Mouse (Mus musculus) erythroid progenitor cell, adult 5-6 weeks (primary cell): ENCODE measurements around the gene Olfr597. TPM values are rescaled to one million over a fixed set of nuclear protein-coding genes. Genes with fewer than 3 reads are reported as not detected.
"Not testable (repeated sequence)": the region's sequence is repeated elsewhere in the genome, so short reads cannot be mapped to it uniquely, and the experiment has no call there.

Source experiments
- ATAC-seq: replicated peaks from 2 replicates; pipeline ENCODE4 v1.8.0; 2016; ENCODE audit warnings: moderate number of reproducible peaks, mild to moderate bottlenecking, moderate TSS enrichment, inconsistent platforms; ENCODE audit not compliant: poor library complexity, low FRiP score, severe bottlenecking
- total RNA-seq, 2 experiments: library from RNA; stranded (forward) in 1 of 2; stranded (reverse) in 1 of 2; fragments of 150-400 nt in 1 of 2; fragments of 186-747, 209-891 nt in 1 of 2; gene quantifications; 2 replicates each; pipeline versions ENCODE4 v1.2.3 to v1.2.4; 2015 to 2017; ENCODE audit warnings: low replicate concordance in 2 of 2

The Olfr597 gene
- not detected in 2 replicates for total RNA-seq (2015; ENCODE audit: low replicate concordance)
- total RNA-seq (2017; ENCODE audit: low replicate concordance) = not detected in 2 replicates

DNA sequence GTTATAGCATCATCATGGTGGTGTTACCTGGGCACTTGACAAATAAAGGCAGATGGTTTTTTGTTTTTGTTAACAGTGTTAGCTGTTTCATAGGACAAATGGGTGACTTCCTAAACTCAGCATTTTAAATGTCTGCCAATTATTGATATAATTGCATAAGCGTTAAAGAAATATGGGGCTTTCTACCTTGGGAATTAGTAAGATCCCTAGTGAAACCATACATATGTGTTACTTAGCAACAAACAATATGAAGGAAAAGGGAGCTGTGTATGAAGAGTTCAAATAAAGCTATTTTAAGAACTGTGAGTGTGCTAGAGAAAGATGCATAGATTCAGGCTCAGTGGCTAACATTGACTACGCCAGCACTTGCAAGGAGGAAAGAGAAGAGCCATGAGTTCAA lies at the start of gene Olfr597:
TSS of gene Olfr597 (plus strand) at position 301 of the 400 bp plus-strand sequence.
- ATAC-seq = not testable (repeated sequence)

DNA sequence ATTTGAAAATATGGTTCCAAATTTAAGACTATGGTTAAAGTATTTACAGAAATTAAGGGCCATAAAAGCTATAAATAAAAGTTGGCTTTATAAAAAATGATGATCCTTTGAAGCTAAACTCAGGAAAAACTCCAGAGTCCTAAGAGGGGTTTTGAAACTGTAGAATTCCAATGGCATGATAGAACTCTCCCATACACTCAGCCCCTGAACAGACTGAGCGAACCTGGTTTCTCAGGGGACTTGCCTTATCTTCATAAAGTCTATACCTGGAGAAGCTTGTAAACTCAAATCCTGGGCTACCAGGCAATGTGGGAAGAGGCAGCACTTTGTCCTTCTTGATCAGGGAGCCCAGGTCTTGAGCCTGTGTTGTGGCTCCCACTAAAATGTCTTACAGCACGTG lies 10.8 kb upstream of the Olfr597 start, which contains the start of gene Olfr596:
TSS of gene Olfr596 (plus strand) at position 301 of the 400 bp plus-strand sequence.
- ATAC-seq = not testable (repeated sequence)

DNA sequence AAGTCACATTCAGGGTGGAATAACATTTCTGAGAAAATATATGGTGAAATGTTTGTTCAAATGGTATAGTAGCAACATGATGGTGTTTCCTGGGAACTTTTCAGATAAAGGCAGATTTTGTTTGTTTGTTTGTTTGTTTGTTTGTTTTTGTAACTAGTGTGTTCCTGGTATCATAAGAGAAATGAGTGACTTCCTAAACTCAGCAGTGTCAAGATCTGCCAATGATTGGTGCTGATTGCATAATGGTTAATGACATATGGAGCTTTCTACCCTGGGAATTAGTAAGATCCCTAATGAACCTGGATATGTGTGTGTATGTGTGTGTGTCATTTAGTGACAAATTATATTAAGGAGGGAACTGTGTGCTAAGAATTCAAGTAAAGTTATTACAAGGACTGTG lies 7.2 kb downstream of the Olfr597 start, which contains the start of gene Olfr598:
TSS of gene Olfr598 (plus strand) at position 301 of the 400 bp plus-strand sequence.
- no peak for ATAC-seq

DNA sequence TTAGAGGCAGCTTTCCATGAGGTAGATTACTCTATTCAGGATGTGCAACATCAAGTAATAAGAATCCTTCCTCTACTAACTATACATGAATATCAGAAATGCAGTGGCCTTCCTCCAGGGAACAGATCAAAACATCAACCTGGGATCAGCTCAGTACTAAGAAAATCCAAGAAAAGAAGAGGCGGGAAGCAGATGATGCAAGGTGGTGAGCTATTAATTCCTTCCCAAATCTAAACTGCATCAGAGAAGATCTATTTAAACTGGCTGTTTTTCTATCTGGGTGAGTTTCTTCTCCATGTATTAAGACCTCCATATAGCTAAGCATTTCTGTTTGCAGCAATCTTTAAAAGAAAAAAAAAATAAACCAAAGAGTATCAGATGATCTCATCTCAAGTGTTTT lies 19.5 kb downstream of the Olfr597 start, which contains the start of gene Olfr599:
TSS of gene Olfr599 (plus strand) at position 301 of the 400 bp plus-strand sequence.
- no peak for ATAC-seq

DNA sequence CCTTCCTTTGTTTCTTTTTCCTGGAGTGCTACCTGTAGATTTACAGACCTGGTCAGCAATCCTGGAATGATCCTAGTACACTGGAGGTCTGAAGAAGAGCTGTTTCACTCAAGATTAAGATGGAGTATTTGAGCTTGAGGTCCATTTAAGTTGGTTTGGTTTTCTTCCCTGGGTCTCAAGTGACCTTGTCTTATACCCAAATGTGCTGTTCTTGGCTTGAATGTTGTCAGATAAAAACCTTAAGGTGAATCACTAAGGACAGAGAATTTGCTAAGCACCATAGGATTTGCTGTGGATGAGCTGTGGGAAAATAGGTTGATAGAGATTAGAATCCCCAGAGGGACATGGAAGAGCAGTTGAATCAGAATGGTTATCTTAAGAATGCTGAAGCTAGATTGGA lies 33.5 kb downstream of the Olfr597 start, which contains the start of gene Olfr600:
TSS of gene Olfr600 (minus strand) at position 101 of the 400 bp plus-strand sequence.
- no peak for ATAC-seq

DNA sequence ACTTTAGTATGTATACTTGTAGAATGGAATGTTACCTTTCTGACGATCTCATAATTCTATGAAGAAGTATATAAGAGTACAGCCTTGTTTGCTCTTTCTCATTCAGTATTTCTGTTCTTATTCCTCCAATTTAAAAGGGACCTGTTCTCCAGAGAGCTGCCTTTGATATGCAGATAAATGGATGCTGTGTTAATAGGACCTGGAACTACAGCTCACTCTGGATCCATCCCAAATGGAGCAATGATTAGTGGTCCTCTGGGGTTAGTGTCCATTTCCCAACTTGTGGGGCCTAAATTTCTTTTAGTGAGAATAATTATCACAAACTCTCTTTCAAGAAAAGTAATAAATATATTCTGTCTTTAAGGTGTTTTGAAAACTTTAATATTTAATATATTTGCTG lies 46.4 kb downstream of the Olfr597 start, which contains the start of gene Olfr601:
TSS of gene Olfr601 (minus strand) at position 101 of the 400 bp plus-strand sequence.
- no peak for ATAC-seq

Other genes starting within 250 kb of the Olfr597 start
- gene Olfr584, start 234.4 kb upstream of the Olfr597 start, total RNA-seq (2015; ENCODE audit: low replicate concordance) = not detected in 2 replicates
- gene Olfr584, start 234.4 kb upstream of the Olfr597 start, total RNA-seq (2017; ENCODE audit: low replicate concordance) = not detected in 2 replicates
- not detected in 2 replicates for gene Olfr585, start 218.6 kb upstream of the Olfr597 start, total RNA-seq (2015; ENCODE audit: low replicate concordance)
- gene Olfr585, start 218.6 kb upstream of the Olfr597 start, total RNA-seq (2017; ENCODE audit: low replicate concordance) = not detected in 2 replicates
- not detected in 2 replicates for gene Olfr586, start 190.7 kb upstream of the Olfr597 start, total RNA-seq (2015; ENCODE audit: low replicate concordance)
- not detected in 2 replicates for gene Olfr586, start 190.7 kb upstream of the Olfr597 start, total RNA-seq (2017; ENCODE audit: low replicate concordance)
- not detected in 2 replicates for gene Olfr588-ps1, start 175.4 kb upstream of the Olfr597 start, total RNA-seq (2015; ENCODE audit: low replicate concordance)
- gene Olfr588-ps1, start 175.4 kb upstream of the Olfr597 start, total RNA-seq (2017; ENCODE audit: low replicate concordance) = 0.39 TPM in 1 of 2 replicates, not detected in the other
- gene Olfr589, start 160.0 kb upstream of the Olfr597 start, total RNA-seq (2015; ENCODE audit: low replicate concordance) = not detected in 2 replicates
- not detected in 2 replicates for gene Olfr589, start 160.0 kb upstream of the Olfr597 start, total RNA-seq (2017; ENCODE audit: low replicate concordance)
- not detected in 2 replicates for gene Olfr591, start 138.0 kb upstream of the Olfr597 start, total RNA-seq (2015; ENCODE audit: low replicate concordance)
- gene Olfr591, start 138.0 kb upstream of the Olfr597 start, total RNA-seq (2017; ENCODE audit: low replicate concordance) = not detected in 2 replicates
- gene Olfr592, start 131.5 kb upstream of the Olfr597 start, total RNA-seq (2015; ENCODE audit: low replicate concordance) = not detected in 2 replicates
- not detected in 2 replicates for gene Olfr592, start 131.5 kb upstream of the Olfr597 start, total RNA-seq (2017; ENCODE audit: low replicate concordance)
- gene Olfr593, start 104.5 kb upstream of the Olfr597 start, total RNA-seq (2015; ENCODE audit: low replicate concordance) = not detected in 2 replicates
- gene Olfr593, start 104.5 kb upstream of the Olfr597 start, total RNA-seq (2017; ENCODE audit: low replicate concordance) = not detected in 2 replicates
- gene Olfr594, start 99.3 kb upstream of the Olfr597 start, total RNA-seq (2015; ENCODE audit: low replicate concordance) = not detected in 2 replicates
- gene Olfr594, start 99.3 kb upstream of the Olfr597 start, total RNA-seq (2017; ENCODE audit: low replicate concordance) = not detected in 2 replicates
- not detected in 2 replicates for gene Usp17ld, start 63.8 kb upstream of the Olfr597 start, total RNA-seq (2015; ENCODE audit: low replicate concordance)
- 0.90 TPM in 1 of 2 replicates, not detected in the other for gene Usp17ld, start 63.8 kb upstream of the Olfr597 start, total RNA-seq (2017; ENCODE audit: low replicate concordance)
- not detected in 2 replicates for gene Olfr596, start 10.7 kb upstream of the Olfr597 start, total RNA-seq (2015; ENCODE audit: low replicate concordance)
- gene Olfr596, start 10.7 kb upstream of the Olfr597 start, total RNA-seq (2017; ENCODE audit: low replicate concordance) = not detected in 2 replicates
- not detected in 2 replicates for gene Olfr598, start 7.3 kb downstream of the Olfr597 start, total RNA-seq (2015; ENCODE audit: low replicate concordance)
- gene Olfr598, start 7.3 kb downstream of the Olfr597 start, total RNA-seq (2017; ENCODE audit: low replicate concordance) = 1.0 TPM in 1 of 2 replicates, not detected in the other
- not detected in 2 replicates for gene Olfr599, start 19.6 kb downstream of the Olfr597 start, total RNA-seq (2015; ENCODE audit: low replicate concordance)
- not detected in 2 replicates for gene Olfr599, start 19.6 kb downstream of the Olfr597 start, total RNA-seq (2017; ENCODE audit: low replicate concordance)
- not detected in 2 replicates for gene Olfr600, start 33.4 kb downstream of the Olfr597 start, total RNA-seq (2015; ENCODE audit: low replicate concordance)
- gene Olfr600, start 33.4 kb downstream of the Olfr597 start, total RNA-seq (2017; ENCODE audit: low replicate concordance) = not detected in 2 replicates
- gene Olfr601, start 46.3 kb downstream of the Olfr597 start, total RNA-seq (2015; ENCODE audit: low replicate concordance) = not detected in 2 replicates
- not detected in 2 replicates for gene Olfr601, start 46.3 kb downstream of the Olfr597 start, total RNA-seq (2017; ENCODE audit: low replicate concordance)
- gene Olfr603, start 69.9 kb downstream of the Olfr597 start, total RNA-seq (2015; ENCODE audit: low replicate concordance) = not detected in 2 replicates
- not detected in 2 replicates for gene Olfr603, start 69.9 kb downstream of the Olfr597 start, total RNA-seq (2017; ENCODE audit: low replicate concordance)
- gene Usp17lc, start 98.8 kb downstream of the Olfr597 start, total RNA-seq (2015; ENCODE audit: low replicate concordance) = not detected in 2 replicates
- not detected in 2 replicates for gene Usp17lc, start 98.8 kb downstream of the Olfr597 start, total RNA-seq (2017; ENCODE audit: low replicate concordance)
- gene Olfr605, start 129.1 kb downstream of the Olfr597 start, total RNA-seq (2015; ENCODE audit: low replicate concordance) = not detected in 2 replicates
- not detected in 2 replicates for gene Olfr605, start 129.1 kb downstream of the Olfr597 start, total RNA-seq (2017; ENCODE audit: low replicate concordance)
- not detected in 2 replicates for gene Olfr606, start 132.7 kb downstream of the Olfr597 start, total RNA-seq (2015; ENCODE audit: low replicate concordance)
- gene Olfr606, start 132.7 kb downstream of the Olfr597 start, total RNA-seq (2017; ENCODE audit: low replicate concordance) = not detected in 2 replicates
- not detected in 2 replicates for gene Olfr607, start 147.8 kb downstream of the Olfr597 start, total RNA-seq (2015; ENCODE audit: low replicate concordance)
- gene Olfr607, start 147.8 kb downstream of the Olfr597 start, total RNA-seq (2017; ENCODE audit: low replicate concordance) = not detected in 2 replicates
- gene Olfr608, start 153.6 kb downstream of the Olfr597 start, total RNA-seq (2015; ENCODE audit: low replicate concordance) = not detected in 2 replicates
- not detected in 2 replicates for gene Olfr608, start 153.6 kb downstream of the Olfr597 start, total RNA-seq (2017; ENCODE audit: low replicate concordance)
- not detected in 2 replicates for gene Olfr609, start 181.7 kb downstream of the Olfr597 start, total RNA-seq (2015; ENCODE audit: low replicate concordance)
- not detected in 2 replicates for gene Olfr609, start 181.7 kb downstream of the Olfr597 start, total RNA-seq (2017; ENCODE audit: low replicate concordance)
- gene Olfr610, start 195.8 kb downstream of the Olfr597 start, total RNA-seq (2015; ENCODE audit: low replicate concordance) = not detected in 2 replicates
- gene Olfr610, start 195.8 kb downstream of the Olfr597 start, total RNA-seq (2017; ENCODE audit: low replicate concordance) = not detected in 2 replicates
- gene Olfr611, start 204.5 kb downstream of the Olfr597 start, total RNA-seq (2015; ENCODE audit: low replicate concordance) = not detected in 2 replicates
- gene Olfr611, start 204.5 kb downstream of the Olfr597 start, total RNA-seq (2017; ENCODE audit: low replicate concordance) = not detected in 2 replicates
- gene Olfr612, start 226.4 kb downstream of the Olfr597 start, total RNA-seq (2015; ENCODE audit: low replicate concordance) = not detected in 2 replicates
- gene Olfr612, start 226.4 kb downstream of the Olfr597 start, total RNA-seq (2017; ENCODE audit: low replicate concordance) = not detected in 2 replicates
- not detected in 2 replicates for gene Olfr613, start 231.8 kb downstream of the Olfr597 start, total RNA-seq (2015; ENCODE audit: low replicate concordance)
- not detected in 2 replicates for gene Olfr613, start 231.8 kb downstream of the Olfr597 start, total RNA-seq (2017; ENCODE audit: low replicate concordance)
- gene Olfr615, start 239.8 kb downstream of the Olfr597 start, total RNA-seq (2015; ENCODE audit: low replicate concordance) = not detected in 2 replicates
- gene Olfr615, start 239.8 kb downstream of the Olfr597 start, total RNA-seq (2017; ENCODE audit: low replicate concordance) = not detected in 2 replicates